Mouse (Mus musculus) gastrocnemius, postnatal 36 days (tissue): ENCODE data around the gene Rgs17. TPM values are rescaled to one million over a fixed set of nuclear protein-coding genes. Genes with fewer than 3 reads are reported as not detected.

Experiments
- DNase-seq, 2 experiments: peaks; one replicate each; pipeline ENCODE4 v3.0.0; 2022
- intact Hi-C: fragments of 180-260 bp; cut with DNase I; formaldehyde crosslinking; loops from one replicate; pipeline ENCODE4 v1.15.1; 2025
- total RNA-seq, 2 experiments: library from RNA; stranded (reverse); gene quantifications; 2 replicates each; pipeline ENCODE4 v1.2.3; 2021

Gene Rgs17
- total RNA-seq, 2 experiments from 2014 or later, result 0.05 to 0.12 TPM

- DNase-seq, result no peak
- intact Hi-C loops, result no loop called here
These were observed 95.7 kb downstream of the Rgs17 start for GRCm38 (mm10) chr10:5826336-5827025.

GRCm38 (mm10) chr10:5824779-5825178, 97.4 kb downstream of the Rgs17 start:
- intact Hi-C loops, result no loop called here
- DNase-seq, result no peak

DNA sequence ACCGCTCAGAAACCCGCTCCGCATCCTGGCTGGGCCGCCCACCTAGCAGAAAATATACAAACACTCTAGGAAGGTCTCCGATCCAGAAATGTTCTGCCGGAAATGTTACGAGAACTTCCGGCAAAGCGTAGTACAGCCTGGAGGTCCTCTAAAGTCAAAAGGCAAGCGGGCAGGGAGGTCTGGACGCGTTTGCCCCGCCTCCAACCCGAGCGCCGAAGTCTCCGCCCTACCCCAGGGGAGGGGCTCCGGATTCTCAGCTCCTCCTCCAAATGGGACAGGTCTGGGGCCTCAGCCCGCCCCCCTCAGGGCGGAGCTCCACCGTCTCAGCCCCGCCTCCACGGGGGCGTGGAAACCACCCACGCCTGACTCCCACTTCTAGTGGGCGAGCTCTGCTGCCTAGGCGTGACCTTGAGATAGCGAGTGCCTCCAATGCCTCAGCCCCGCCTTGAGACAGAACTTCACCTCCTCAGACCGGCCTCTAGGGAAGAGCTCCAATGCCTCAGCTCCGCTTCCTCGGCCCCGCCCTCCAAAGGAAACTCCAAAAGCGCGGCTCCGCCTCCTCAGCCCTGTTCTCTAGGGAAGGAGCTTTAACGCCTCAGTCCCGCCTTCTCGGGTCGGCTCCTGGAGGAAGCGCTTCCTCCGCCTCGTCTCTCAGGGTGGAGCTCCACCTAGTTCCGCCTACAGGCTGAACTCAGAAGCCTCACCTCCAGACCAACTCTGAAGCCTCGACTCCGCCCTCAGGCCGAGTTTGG, 98.3 kb downstream of the Rgs17 start, which contains the start of gene Mtrf1l:
TSS of gene Mtrf1l (minus strand) at position 171 of the 752 bp plus-strand sequence.
- intact Hi-C loops, result loop anchor here (2.0 kb wide), 1 partner anchor 19 kb away; the partner anchor contains the start of gene Fbxo5
- DNase-seq, result peak; percentile 96 to 98

DNA sequence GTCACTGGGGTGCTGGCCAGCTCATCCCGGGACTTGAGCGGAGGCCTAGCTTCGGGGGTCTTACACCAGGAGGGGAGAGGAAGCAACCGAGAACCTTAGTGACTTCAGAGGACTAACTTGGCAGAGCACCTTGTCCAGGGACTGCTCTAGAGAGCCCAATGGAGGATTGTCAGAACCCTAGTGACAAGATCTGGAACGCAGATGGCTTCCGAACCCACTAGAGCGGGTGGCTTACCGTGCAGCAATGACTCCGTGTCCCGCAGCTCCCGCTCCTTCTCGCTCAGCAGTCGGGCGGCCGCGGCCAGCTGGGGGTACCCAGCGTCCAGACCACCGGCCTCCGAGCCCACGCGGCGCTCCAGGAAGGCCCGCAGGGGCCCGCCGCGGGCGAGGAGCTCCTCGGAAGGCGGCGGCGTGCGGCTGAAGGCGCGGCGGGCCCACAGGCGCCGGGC, 98.9 kb downstream of the Rgs17 start:
- no peak for DNase-seq
- intact Hi-C loops, result loop anchor here (2.0 kb wide), 1 partner anchor 19 kb away; the partner anchor contains the start of gene Fbxo5

DNA sequence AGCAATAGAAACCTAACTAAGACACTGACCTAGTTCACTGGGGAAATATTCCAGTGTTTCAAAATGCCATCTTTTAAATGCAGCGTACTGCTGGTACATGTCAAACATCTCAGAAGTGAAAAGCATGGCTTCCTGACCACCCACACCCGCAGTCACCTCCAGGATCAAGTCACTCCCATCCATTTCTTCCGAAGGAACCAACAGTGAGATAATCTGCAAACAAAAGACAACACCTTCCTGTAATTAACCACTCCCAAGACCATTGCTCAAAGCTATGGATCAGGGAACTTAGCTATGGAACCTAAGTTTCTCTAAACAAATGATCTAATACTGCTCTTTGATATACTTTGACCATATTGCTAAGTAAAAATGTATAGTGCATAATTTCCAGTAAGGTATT, 103.4 kb downstream of the Rgs17 start:
- no peak for DNase-seq
- intact Hi-C loops, result no loop called here

DNA sequence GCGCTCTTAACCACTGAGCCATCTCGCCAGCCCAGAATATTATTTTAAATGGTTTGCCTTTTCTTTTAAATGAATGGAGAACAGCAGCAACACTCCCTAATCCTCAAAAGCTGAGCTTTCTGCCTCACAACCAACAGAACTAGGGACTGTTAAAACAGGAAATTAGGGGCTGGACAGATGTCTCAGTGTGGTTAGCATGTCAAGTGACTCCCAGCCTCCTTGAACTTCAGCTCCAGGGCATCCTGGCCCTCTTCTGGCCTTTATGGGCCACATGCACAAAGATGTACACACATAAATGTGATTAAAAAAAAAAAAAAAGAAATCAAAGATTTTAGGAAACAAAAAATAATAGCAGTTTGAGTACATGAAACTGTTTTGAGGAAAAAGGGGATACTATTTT, 106.2 kb downstream of the Rgs17 start:
- intact Hi-C loops, result no loop called here
- no peak for DNase-seq

- DNase-seq, result no peak
- intact Hi-C loops, result no loop called here
These were observed 108.5 kb downstream of the Rgs17 start for GRCm38 (mm10) chr10:5813724-5814123.

DNA sequence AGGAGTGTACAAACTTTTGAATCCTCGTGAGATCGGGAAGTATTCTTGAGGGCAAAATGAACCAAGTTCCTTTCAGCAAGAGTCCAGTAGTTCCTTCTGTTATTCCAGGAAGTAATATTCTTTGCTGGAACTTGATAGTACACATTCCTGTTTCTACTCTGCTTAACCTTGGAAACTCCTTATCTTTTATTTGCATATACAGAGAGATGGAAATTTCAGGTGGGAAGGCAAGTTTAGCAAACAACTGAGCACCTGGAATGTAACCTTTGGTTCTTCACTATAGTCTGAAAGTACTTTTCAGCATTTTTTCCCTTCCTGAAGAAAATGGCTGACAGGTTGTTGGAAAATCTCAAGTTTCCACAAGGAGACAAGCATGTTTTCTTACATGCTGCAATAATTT, 114.5 kb downstream of the Rgs17 start:
- no peak for DNase-seq
- intact Hi-C loops, result loop anchor here (10.0 kb wide), 1 partner anchor 1373 kb away; the partner anchor contains the start of genes Armt1 and Rmnd1

- no peak for DNase-seq
- intact Hi-C loops, result loop anchor here (10.0 kb wide), 1 partner anchor 1372 kb away; the partner anchor contains the start of genes Armt1 and Rmnd1
These were observed 115.2 kb downstream of the Rgs17 start for GRCm38 (mm10) chr10:5806996-5807395.

DNA sequence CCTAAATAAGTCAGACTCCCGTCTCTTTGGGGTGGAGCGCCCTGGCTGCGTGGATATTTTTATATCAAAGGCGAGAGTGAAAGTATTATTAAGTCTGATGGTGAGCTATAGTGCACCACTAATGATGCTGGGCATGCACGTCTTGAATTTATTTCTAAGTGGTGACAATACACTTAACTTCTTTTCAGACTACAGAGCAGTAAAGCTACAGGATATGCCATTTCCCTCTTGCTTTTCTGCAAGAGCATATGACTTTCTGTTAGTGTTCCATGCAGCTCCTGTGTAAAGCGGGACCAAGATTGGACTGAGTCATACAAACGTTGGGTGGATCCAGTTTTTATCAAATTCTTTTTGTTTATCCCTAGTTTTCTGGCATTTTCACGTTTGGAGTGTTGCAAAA, 115.8 kb downstream of the Rgs17 start:
- intact Hi-C loops, result loop anchor here (10.0 kb wide), 1 partner anchor 1372 kb away; the partner anchor contains the start of genes Armt1 and Rmnd1
- DNase-seq, result no peak

DNA sequence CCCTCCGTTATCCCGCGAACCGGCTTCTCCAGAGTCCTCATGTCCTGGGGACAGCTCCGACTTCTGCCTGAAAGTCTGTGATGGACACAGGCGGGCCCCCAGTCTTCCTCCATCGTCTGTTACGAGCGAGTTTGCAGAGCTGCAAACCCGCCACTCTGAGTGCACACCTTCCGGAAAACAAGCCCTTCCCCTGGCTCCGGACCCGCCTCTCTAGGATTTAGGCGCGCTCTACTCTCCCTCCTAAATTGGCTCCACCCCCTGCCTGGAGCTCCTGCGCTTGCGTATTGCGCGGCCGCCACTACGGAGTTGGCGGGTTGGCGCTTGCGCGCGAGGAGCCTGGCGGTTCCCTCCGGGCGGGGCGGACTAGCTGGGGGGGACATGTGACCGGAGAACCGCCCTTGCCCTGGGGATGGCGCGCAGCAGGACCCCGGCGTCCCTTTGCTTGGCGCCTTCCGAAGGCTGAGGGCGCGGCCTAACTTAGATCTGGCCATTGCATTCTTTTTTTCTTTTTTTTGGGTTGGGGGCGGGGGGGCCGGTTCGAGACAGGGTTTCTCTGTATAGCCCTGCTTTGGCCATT, 116.4 kb downstream of the Rgs17 start:
- peak in 1 of 2 experiments; percentile 95 for DNase-seq
- intact Hi-C loops, result loop anchor here (2.0 to 10.0 kb wide), 2 partner anchors 17 to 1371 kb away; partner anchors contain the start of genes Armt1, Mtrf1l and Rmnd1

- intact Hi-C loops, result loop anchor here (2.0 to 10.0 kb wide), 2 partner anchors 18 to 1370 kb away; partner anchors contain the start of genes Armt1, Mtrf1l and Rmnd1
- peak; percentile 97 for DNase-seq
These were observed 116.9 kb downstream of the Rgs17 start, which contains the start of gene Fbxo5 for GRCm38 (mm10) chr10:5805243-5805730. Gene Fbxo5 (minus strand): TSS chr10:5805600.

DNA sequence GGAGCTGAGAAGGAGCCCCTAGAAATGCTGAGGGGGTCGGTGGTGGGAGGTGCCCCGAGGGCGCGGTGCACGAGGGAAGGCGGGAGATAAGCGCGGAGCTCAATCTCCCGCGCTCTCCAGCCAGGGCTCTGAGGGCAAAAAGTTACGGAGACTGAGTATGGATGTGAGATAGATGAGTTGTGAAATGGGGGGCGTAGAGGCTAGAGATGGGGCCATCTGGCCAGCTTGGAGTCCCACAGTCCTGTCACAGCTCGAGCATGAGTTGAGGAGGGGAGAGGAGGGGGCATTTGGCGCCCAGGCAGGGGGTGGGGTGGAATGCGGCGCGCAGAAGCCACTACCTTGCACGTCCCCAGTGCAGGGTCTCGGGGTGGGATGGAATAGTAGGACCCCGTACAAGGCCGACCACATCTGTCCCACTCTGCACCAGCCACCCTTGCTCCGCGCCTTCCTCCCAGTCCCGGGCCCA, 117.5 kb downstream of the Rgs17 start:
- DNase-seq, result no peak

GRCm38 (mm10) chr10:5803739-5804138, 118.5 kb downstream of the Rgs17 start:
- no peak for DNase-seq

More for the DNA sequence above, 117.5 kb downstream of the Rgs17 start:
- intact Hi-C loops, result loop anchor here (2.0 to 10.0 kb wide), 3 partner anchors 18 to 1370 kb away; partner anchors contain the start of genes Armt1, Mtrf1l and Rmnd1

GRCm38 (mm10) chr10:5802866-5803265, 119.3 kb downstream of the Rgs17 start:
- intact Hi-C loops, result loop anchor here (5.0 to 10.0 kb wide), 2 partner anchors 39 to 1368 kb away; partner anchors contain the start of genes Armt1 and Rmnd1
- no peak for DNase-seq

More at GRCm38 (mm10) chr10:5803739-5804138, 118.5 kb downstream of the Rgs17 start:
- intact Hi-C loops, result loop anchor here (2.0 to 10.0 kb wide), 3 partner anchors 19 to 1369 kb away; partner anchors contain the start of genes Armt1, Mtrf1l and Rmnd1

DNA sequence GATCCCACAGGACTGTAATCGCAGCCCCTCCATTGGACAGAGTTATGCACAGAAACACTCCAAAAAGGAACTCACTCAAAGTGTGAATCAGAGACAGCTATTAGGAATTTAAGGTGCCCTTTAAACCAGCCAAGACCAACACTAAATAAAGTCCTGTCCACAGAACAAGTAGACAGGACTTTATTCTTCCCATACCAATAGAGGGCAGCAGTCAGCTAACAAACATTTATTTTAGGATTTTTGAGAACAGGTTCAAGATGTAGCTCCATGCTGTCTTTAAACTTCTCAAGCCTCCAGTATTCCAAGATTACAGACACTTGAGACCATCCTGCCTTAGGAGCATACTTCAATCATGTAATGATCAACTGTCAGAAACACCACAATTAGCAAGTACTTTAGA, 121.7 kb downstream of the Rgs17 start:
- intact Hi-C loops, result loop anchor here (5.0 to 10.0 kb wide), 2 partner anchors 42 to 1366 kb away; partner anchors contain the start of genes Armt1 and Rmnd1
- DNase-seq, result no peak

DNA sequence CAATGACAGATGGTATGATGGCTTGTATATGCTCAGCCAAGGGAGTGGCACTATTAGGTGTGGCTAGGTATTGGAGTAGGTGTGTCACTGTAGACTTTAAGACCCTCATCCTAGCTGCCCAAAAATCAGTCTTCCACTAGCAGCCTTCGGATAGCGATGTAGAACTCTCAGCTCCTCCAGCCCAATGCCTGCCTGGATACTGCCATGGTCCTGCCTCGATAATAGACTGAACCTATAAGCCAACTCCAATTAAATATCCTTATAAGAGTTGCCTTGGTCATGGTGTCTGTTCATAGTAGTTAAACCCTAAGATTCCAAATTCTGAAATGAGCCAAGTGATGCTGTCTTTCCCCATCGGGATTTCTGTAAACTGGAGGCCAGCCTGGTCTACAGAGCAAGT, 124.1 kb downstream of the Rgs17 start:
- no peak for DNase-seq
- intact Hi-C loops, result no loop called here

GRCm38 (mm10) chr10:5790657-5791056, 131.5 kb downstream of the Rgs17 start:
- DNase-seq, result no peak
- intact Hi-C loops, result no loop called here

DNA sequence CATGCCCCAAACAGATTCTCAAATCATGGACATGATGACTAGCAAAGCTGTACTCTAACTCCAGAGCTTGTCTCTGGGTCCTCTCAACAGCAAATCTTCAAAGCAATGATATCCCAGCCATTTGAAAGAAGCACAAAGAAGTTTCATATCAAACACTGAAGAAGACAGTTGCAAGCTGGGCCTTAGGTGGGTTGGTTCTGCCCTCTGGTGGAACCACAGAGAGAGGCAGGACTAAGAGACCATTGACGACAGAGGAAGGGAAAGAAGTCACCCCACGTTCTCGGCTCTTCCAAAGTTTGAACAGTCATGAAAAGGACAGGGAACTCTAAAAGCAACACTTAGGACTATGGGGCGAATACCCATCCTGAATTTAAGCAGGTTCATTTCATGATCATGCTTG, 135.3 kb downstream of the Rgs17 start:
- intact Hi-C loops, result loop anchor here (5.0 kb wide), 1 partner anchor 190 kb away; no protein-coding TSS in a partner anchor
- DNase-seq, result no peak
